Mouse (Mus musculus): ENCODE data around the gene Gm49393.
A peak's percentile ranks its signal among the peaks of the same experiment; 100 is the strongest.

- TF ChIP-seq POLR2A (IDR thresholded peaks at IDR 0.05; ENCODE audit: low read depth, low read length) = no peak
- TF ChIP-seq CTCF (IDR thresholded peaks at IDR 0.05; ENCODE audit: borderline replicate concordance, insufficient read depth, low read length) = peak; percentile 30; the same call in 1 of the 2 replicates
Observed at GRCm38 (mm10) chr13:60819469-60819868, 115.9 kb downstream of the Gm49393 start.
